Mouse (Mus musculus): ENCODE measurements around the gene Wdr75. TPM values are rescaled to one million over a fixed set of nuclear protein-coding genes. Genes with fewer than 3 reads are reported as not detected.

Gene Wdr75
- polyA plus RNA-seq, 1 experiment from 2014 or later: 66.0 TPM

Other genes with a start within 250 kb of the Wdr75 start
- not detected in 2 replicates for gene Gm5269, start 95.1 kb downstream of the Wdr75 start, polyA plus RNA-seq (2014; fragmentation: Nextera tagmentation; extraction: Ambion mirVana)
- 20.8 and 37.1 TPM in 2 replicates for gene Slc40a1, start 131.4 kb downstream of the Wdr75 start, polyA plus RNA-seq (2014; fragmentation: Nextera tagmentation; extraction: Ambion mirVana)